Mouse (Mus musculus) testis, adult 2 months (tissue): ENCODE measurements around the gene Lrch1.

Source experiments
- CTCF ChIP-seq: fragments of 200-500 bp; IDR thresholded peaks from 2 replicates; pipeline ENCODE4 v1.5.1; 2012; ENCODE audit warnings: low read depth, mild to moderate bottlenecking, inconsistent platforms, low read length, moderate library complexity; ENCODE audit not compliant: control insufficient read depth, insufficient read depth, insufficient replicate concordance
- POLR2A ChIP-seq: fragments of 200-500 bp; IDR thresholded peaks from 2 replicates; pipeline ENCODE4 v1.6.1; 2012; ENCODE audit warnings: low read depth, mild to moderate bottlenecking, inconsistent platforms, low read length, moderate library complexity; ENCODE audit not compliant: control insufficient read depth

GRCm38 (mm10) chr14:74945266-74946215 lies 2.1 kb downstream of the Lrch1 start:
- no peak for TF ChIP-seq CTCF
- no peak for TF ChIP-seq POLR2A
